Mouse (Mus musculus) liver, postnatal 0 days (tissue): ENCODE results near the gene Zfp316.

Source experiments
- CTCF ChIP-seq: sonication (generic); IDR thresholded peaks from 2 replicates; pipeline ENCODE4 v1.5.1; 2016; ENCODE audit warnings: antibody characterized with exemption, low read depth
- EP300 ChIP-seq: IDR thresholded peaks from 2 replicates; pipeline ENCODE4 v1.6.1; 2016; ENCODE audit warnings: antibody characterized with exemption, low read depth, mild to moderate bottlenecking

DNA sequence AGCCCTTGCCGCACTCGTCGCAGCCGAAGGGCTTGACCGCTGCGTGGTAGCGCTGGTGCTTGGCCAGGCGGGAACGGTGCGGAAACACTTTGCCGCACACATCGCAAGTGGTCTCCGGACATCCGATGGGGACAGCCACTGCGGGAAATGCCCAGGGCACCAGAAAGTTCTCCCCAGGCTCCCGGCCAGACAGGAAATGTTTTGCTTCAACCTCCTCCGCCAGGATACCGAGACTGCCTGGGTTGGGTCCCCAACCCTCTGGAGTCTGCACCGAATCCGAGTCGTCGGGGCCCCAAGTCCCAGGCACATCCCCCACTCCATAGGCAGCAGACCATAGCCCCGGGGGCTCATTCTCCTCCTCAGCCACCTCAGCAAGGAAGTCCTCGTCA, 14.7 kb downstream of the Zfp316 start:
- TF ChIP-seq EP300 (no peak), CTCF (no peak)
